In the genomic region with DNA sequence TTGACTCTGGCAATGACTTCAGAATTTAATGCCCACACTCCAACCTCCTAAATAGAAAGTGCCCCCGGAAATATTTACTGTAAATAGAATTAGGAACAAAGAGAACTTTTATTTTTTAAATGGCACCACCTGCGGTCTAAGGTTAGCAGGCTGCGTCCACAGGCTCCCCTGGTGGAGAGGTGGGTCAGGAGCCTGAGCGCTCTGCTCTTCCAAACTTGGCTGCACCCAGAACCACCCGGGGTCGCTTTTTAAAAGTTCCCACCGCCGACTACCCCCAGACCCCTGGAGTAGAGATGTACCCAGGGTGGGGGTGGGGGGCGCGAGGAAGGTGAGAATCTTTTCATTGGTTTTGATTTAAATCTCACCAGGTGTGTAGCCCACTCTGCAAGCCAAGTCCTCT, we compare ENCODE assay signal across 7 mouse cellular contexts. TPM values are rescaled to one million over a fixed set of nuclear protein-coding genes. Genes with fewer than 3 reads are reported as not detected.
DNase-seq lines count a peak whose midpoint lies in the region; ATAC-seq and TF ChIP-seq lines count a peak whose summit lies in the region.

No protein-coding gene starts in this region.

- H3K4me1 ChIP-seq in lung, embryonic 15.5 days, result peaks cover 33% of the 10 kb centered on the region
- peaks cover 5% of the 10 kb centered on the region; the same call in 1 of the 2 replicates for H3K4me1 ChIP-seq in forebrain, embryonic 11.5 days (replicated peaks; ENCODE audit: control insufficient read depth, insufficient read depth, low read length)
- peaks cover 15% of the 10 kb centered on the region for H3K4me1 ChIP-seq in limb, embryonic 14.5 days (ENCODE audit: control insufficient read depth, insufficient read depth, low read length)
- 0 out of 2 replicates have a peak, but pooled peaks cover 3% of the 10 kb centered on the region for H3K4me1 ChIP-seq in stomach, embryonic 15.5 days

- H3K27me3 ChIP-seq in lung, embryonic 15.5 days, result no peaks in the 10 kb centered on the region
- H3K27me3 ChIP-seq in forebrain, embryonic 11.5 days (ENCODE audit: control insufficient read depth, insufficient read depth, low read length), result peaks cover 21% of the 10 kb centered on the region
- H3K27me3 ChIP-seq in limb, embryonic 14.5 days (ENCODE audit: control insufficient read depth, insufficient read depth, low read length), result no peaks in the 10 kb centered on the region
- no peaks in the 10 kb centered on the region for H3K27me3 ChIP-seq in stomach, embryonic 15.5 days (replicated peaks)

- under 1% methylated on average over 10 of the region's 10 CpGs for WGBS in lung, embryonic 15.5 days
- under 1% methylated on average over 10 of the region's 10 CpGs for WGBS in forebrain, embryonic 11.5 days
- under 1% methylated on average over 10 of the region's 10 CpGs for WGBS in limb, embryonic 14.5 days
- whole genome bisulfite sequencing in stomach, embryonic 15.5 days, result 4% methylated on average over 10 of the region's 10 CpGs

- no peaks in the 10 kb centered on the region for H3K9me3 ChIP-seq in lung, embryonic 15.5 days
- no peaks in the 10 kb centered on the region; the same call in 1 of the 2 replicates for H3K9me3 ChIP-seq in forebrain, embryonic 11.5 days (ENCODE audit: control insufficient read depth, low read length)
- no peaks in the 10 kb centered on the region for H3K9me3 ChIP-seq in limb, embryonic 14.5 days (ENCODE audit: control insufficient read depth, low read length)
- no peaks in the 10 kb centered on the region for H3K9me3 ChIP-seq in stomach, embryonic 15.5 days

- peak overlapping the region; percentile 78 for H3K4me2 ChIP-seq in lung, embryonic 15.5 days
- peak overlapping the region; percentile 91 for H3K4me2 ChIP-seq in forebrain, embryonic 11.5 days (ENCODE audit: low read depth, low read length, severe bottlenecking)
- peak overlapping the region; percentile 73 for H3K4me2 ChIP-seq in limb, embryonic 14.5 days (replicated peaks; ENCODE audit: low read depth, low read length, severe bottlenecking)
- peak overlapping the region; percentile 88 for H3K4me2 ChIP-seq in stomach, embryonic 15.5 days

- peak overlapping the region; percentile 76 for H3K4me3 ChIP-seq in lung, embryonic 15.5 days
- peak overlapping the region; percentile 57 for H3K4me3 ChIP-seq in forebrain, embryonic 11.5 days (ENCODE audit: low read depth, low read length)
- peak overlapping the region; percentile 61 for H3K4me3 ChIP-seq in limb, embryonic 14.5 days (replicated peaks; ENCODE audit: low read length)
- H3K4me3 ChIP-seq in stomach, embryonic 15.5 days (replicated peaks), result peak overlapping the region; percentile 77

- DNase-seq in lung, postnatal 25 days (ENCODE audit: low spot score), result no peak
- peak; percentile 47 for DNase-seq in forebrain, embryonic 11.5 days (ENCODE audit: low spot score)
- DNase-seq in limb, embryonic 14.5 days (ENCODE audit: low spot score), result no peak
- DNase-seq in urinary bladder, adult 18-20 months (ENCODE audit: low spot score in 2 of 2), result no peak
- no peak for DNase-seq in spleen, postnatal 10 days (ENCODE audit: low spot score in 2 of 2)

- H3K9ac ChIP-seq in lung, embryonic 15.5 days, result peak overlapping the region; percentile 80
- H3K9ac ChIP-seq in forebrain, embryonic 11.5 days (ENCODE audit: low read length), result no peak overlapping the region
- peak overlapping the region; percentile 65 for H3K9ac ChIP-seq in limb, embryonic 14.5 days (ENCODE audit: low read depth, low read length, severe bottlenecking)
- H3K9ac ChIP-seq in stomach, embryonic 15.5 days, result peak overlapping the region; percentile 55; the same call in 1 of the 2 replicates

- no peaks in the 10 kb centered on the region for H3K36me3 ChIP-seq in lung, embryonic 15.5 days
- no peaks in the 10 kb centered on the region for H3K36me3 ChIP-seq in forebrain, embryonic 11.5 days (ENCODE audit: control insufficient read depth, insufficient read depth, low read length)
- no peaks in the 10 kb centered on the region for H3K36me3 ChIP-seq in limb, embryonic 14.5 days (ENCODE audit: control insufficient read depth, insufficient read depth, low read length)
- no peaks in the 10 kb centered on the region for H3K36me3 ChIP-seq in stomach, embryonic 15.5 days

- peak overlapping the region; percentile 89 for H3K27ac ChIP-seq in lung, embryonic 15.5 days
- H3K27ac ChIP-seq in forebrain, embryonic 11.5 days (ENCODE audit: low read depth, low read length), result no peak overlapping the region
- no peak overlapping the region for H3K27ac ChIP-seq in limb, embryonic 14.5 days (replicated peaks; ENCODE audit: low read depth, low read length)
- no peak overlapping the region for H3K27ac ChIP-seq in stomach, embryonic 15.5 days

- ATAC-seq in lung, embryonic 15.5 days (ENCODE audit: borderline replicate concordance, extremely low read depth, low FRiP score, low TSS enrichment), result no peak
- ATAC-seq in forebrain, embryonic 11.5 days (replicated peaks; ENCODE audit: low FRiP score), result no peak
- no peak for ATAC-seq in limb, embryonic 14.5 days (ENCODE audit: low FRiP score, low read depth)
- ATAC-seq in stomach, embryonic 15.5 days (ENCODE audit: insufficient read depth, low FRiP score, low read depth), result no peak

- no peak for TF ChIP-seq POLR2A in limb, embryonic 14.5 days (IDR thresholded peaks at IDR 0.05; ENCODE audit: borderline replicate concordance, extremely low read depth, insufficient read depth, insufficient read length)

RNA-seq across cellular contexts. Expression of gene Cgnl1, which starts 0.9 kb away (rescaled TPM):
- polyA plus RNA-seq in lung, embryonic 15.5 days (2015; fragmentation: Nextera tagmentation; extraction: Ambion mirVana), result 20.2 and 20.3 TPM in 2 replicates
- 5.2 and 5.9 TPM in 2 replicates for polyA plus RNA-seq in forebrain, embryonic 11.5 days (2014; fragmentation: Nextera tagmentation; extraction: Ambion mirVana)
- polyA plus RNA-seq in limb, embryonic 14.5 days (2012; rRNA removed), result 11.6 and 14.3 TPM in 2 replicates
- polyA plus RNA-seq in limb, embryonic 14.5 days (2014; fragmentation: Nextera tagmentation; extraction: Ambion mirVana), result 11.8 and 12.8 TPM in 2 replicates
- polyA plus RNA-seq in stomach, embryonic 15.5 days (2015; fragmentation: Nextera tagmentation; extraction: Ambion mirVana), result 11.0 and 11.3 TPM in 2 replicates
